In the genomic region with DNA sequence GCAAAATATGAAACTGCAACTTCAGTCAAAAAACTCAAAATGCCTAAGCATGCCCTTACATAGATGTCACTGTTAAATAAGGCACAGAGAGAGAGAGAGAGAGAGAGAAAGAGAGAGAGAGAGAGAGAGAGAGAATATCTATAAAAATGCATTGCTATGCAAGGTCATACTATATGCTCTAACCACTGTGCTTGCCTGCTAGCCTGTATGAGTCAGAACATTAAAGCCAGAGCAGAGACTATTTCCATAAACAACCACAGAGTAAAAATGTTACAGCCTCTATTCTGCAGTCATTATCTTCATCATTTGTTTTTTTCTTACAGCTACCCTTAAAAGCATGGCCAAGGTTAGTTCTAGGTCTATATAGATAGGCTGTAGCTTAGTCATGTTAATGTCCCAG, we compare ENCODE assay signal across 13 mouse cellular contexts. TPM values are rescaled to one million over a fixed set of nuclear protein-coding genes. Genes with fewer than 3 reads are reported as not detected.
"Had no signal": no experiment of that assay in that cellular context is flagged by ENCODE, and none has a peak within 500 bp of the region (broad histone marks: within the 10 kb centered on the region; RNA-seq: fewer than 3 reads in every experiment).

No protein-coding gene starts in this region.

- H3K9ac ChIP-seq: limb, embryonic 15.5 days; liver, embryonic 13.5 days; liver, postnatal 0 days; lung, embryonic 15.5 days; midbrain, embryonic 15.5 days; neural tube, embryonic 12.5 days had no signal

- H3K4me1 ChIP-seq: midbrain, embryonic 15.5 days; neural tube, embryonic 12.5 days had no signal

- H3K27me3 ChIP-seq: limb, embryonic 15.5 days; liver, embryonic 13.5 days; lung, embryonic 15.5 days; midbrain, embryonic 15.5 days; neural tube, embryonic 12.5 days had no signal

- H3K27ac ChIP-seq: limb, embryonic 15.5 days; liver, embryonic 13.5 days; midbrain, embryonic 15.5 days; neural tube, embryonic 12.5 days; stomach, postnatal 0 days had no signal

- ATAC-seq: liver, postnatal 0 days; midbrain, embryonic 15.5 days had no signal

- H3K4me3 ChIP-seq: limb, embryonic 15.5 days; liver, embryonic 13.5 days; lung, embryonic 15.5 days; midbrain, embryonic 10.5 days; midbrain, embryonic 15.5 days; neural tube, embryonic 12.5 days had no signal

- H3K36me3 ChIP-seq: midbrain, embryonic 10.5 days; midbrain, embryonic 15.5 days; neural tube, embryonic 12.5 days had no signal

- H3K9me3 ChIP-seq: limb, embryonic 15.5 days; liver, embryonic 13.5 days; lung, embryonic 15.5 days; midbrain, embryonic 10.5 days; midbrain, embryonic 15.5 days; neural tube, embryonic 12.5 days had no signal

- H3K4me2 ChIP-seq: limb, embryonic 15.5 days; liver, embryonic 13.5 days; lung, embryonic 15.5 days; midbrain, embryonic 15.5 days; neural tube, embryonic 12.5 days had no signal

- DNase-seq: kidney, postnatal 25 days; liver, embryonic 13.5 days; liver, postnatal 0 days; lung, postnatal 14 days; thymus, postnatal 4 days had no signal

RNA-seq across cellular contexts. Expression of a gene that starts 33.8 kb away (rescaled TPM):
- polyA plus RNA-seq: kidney, embryonic 16.5 days; limb, embryonic 11.5 days; limb, embryonic 15.5 days; liver, embryonic 13.5 days; liver, postnatal 0 days; lung, embryonic 15.5 days; midbrain, embryonic 15.5 days; neural tube, embryonic 12.5 days; stomach, postnatal 0 days had no signal
